Mouse (Mus musculus): ENCODE data around the gene Tada2b.

DNA sequence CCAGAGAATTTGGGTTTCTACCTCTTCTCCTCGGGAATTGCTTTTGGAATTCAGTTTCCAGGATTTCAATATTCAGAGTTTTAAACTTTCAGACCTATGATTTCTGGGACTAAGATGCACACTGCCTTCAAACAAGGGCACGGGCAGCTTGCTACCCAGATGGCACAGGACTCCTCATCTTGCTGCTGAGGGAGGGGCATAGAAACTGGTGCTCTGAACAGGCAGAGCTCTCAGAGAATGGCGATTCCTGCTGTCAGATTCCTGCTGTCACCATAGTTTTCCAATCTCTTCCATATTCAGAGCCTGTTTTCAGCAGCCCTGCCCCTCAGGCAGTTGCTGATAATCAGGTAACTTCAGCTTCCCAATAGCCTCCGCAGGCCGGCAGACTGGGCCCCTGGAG lies 31.5 kb upstream of the Tada2b start:
- no peak for TF ChIP-seq CTCF (IDR thresholded peaks at IDR 0.05; ENCODE audit: low read depth, low read length)
- no peak for TF ChIP-seq POLR2A (IDR thresholded peaks at IDR 0.05; ENCODE audit: insufficient read depth, low read length)
- TF ChIP-seq EP300 (IDR thresholded peaks at IDR 0.05; ENCODE audit: insufficient read depth, low read depth, low read length): no peak

All from ES-Bruce4 (cell line).